Mouse (Mus musculus) c-Kit-positive CD71-positive TER-119-positive erythroid progenitor cells, embryonic 14.5 days (primary cell): ENCODE data around the gene Pts.

ENCODE experiments used
- DNase-seq: peaks from one replicate; pipeline ENCODE4 v3.0.0-alpha.2; 2013; ENCODE audit warnings: low spot score

Gene Pts

GRCm38 (mm10) chr9:50530890-50531289 lies 2.4 kb upstream of the Pts start:
- no peak for DNase-seq

GRCm38 (mm10) chr9:50527860-50528259 lies 664 bp downstream of the Pts start:
- DNase-seq = no peak

- DNase-seq = no peak
Observed at GRCm38 (mm10) chr9:50525585-50525984, 2.9 kb downstream of the Pts start.

- DNase-seq = no peak
Observed at GRCm38 (mm10) chr9:50524936-50525335, 3.6 kb downstream of the Pts start.

- DNase-seq = no peak
Observed at GRCm38 (mm10) chr9:50522574-50522973, 6.0 kb downstream of the Pts start.

- DNase-seq = no peak
Observed at GRCm38 (mm10) chr9:50521562-50521961, 7.0 kb downstream of the Pts start.

GRCm38 (mm10) chr9:50520748-50521147 lies 7.8 kb downstream of the Pts start:
- no peak for DNase-seq

GRCm38 (mm10) chr9:50518781-50519180 lies 9.7 kb downstream of the Pts start:
- no peak for DNase-seq

GRCm38 (mm10) chr9:50515462-50515861 lies 13.1 kb downstream of the Pts start:
- no peak for DNase-seq

GRCm38 (mm10) chr9:50507570-50507969 lies 21.0 kb downstream of the Pts start:
- DNase-seq = no peak

- DNase-seq = no peak
Observed at GRCm38 (mm10) chr9:50505405-50505804, 23.1 kb downstream of the Pts start.

- no peak for DNase-seq
Observed at GRCm38 (mm10) chr9:50502949-50503348, 25.6 kb downstream of the Pts start.

GRCm38 (mm10) chr9:50500974-50501501 lies 27.5 kb downstream of the Pts start:
- DNase-seq = peak; percentile 72

- no peak for DNase-seq
Observed at GRCm38 (mm10) chr9:50500467-50500973, 28.0 kb downstream of the Pts start.

GRCm38 (mm10) chr9:50499781-50500180 lies 28.7 kb downstream of the Pts start:
- no peak for DNase-seq

- no peak for DNase-seq
Observed at GRCm38 (mm10) chr9:50498815-50499214, 29.7 kb downstream of the Pts start.

GRCm38 (mm10) chr9:50497536-50497935 lies 31.0 kb downstream of the Pts start:
- DNase-seq = no peak

GRCm38 (mm10) chr9:50497076-50497475 lies 31.4 kb downstream of the Pts start:
- DNase-seq = no peak

GRCm38 (mm10) chr9:50496546-50496945 lies 32.0 kb downstream of the Pts start:
- no peak for DNase-seq

GRCm38 (mm10) chr9:50496151-50496505 lies 32.4 kb downstream of the Pts start:
- DNase-seq = no peak

- DNase-seq = peak; percentile 13
Observed at GRCm38 (mm10) chr9:50495405-50496150, 32.9 kb downstream of the Pts start.

GRCm38 (mm10) chr9:50494311-50494710 lies 34.2 kb downstream of the Pts start, which contains the start of gene Plet1:
TSS of gene Plet1 (plus strand) at chr9:50494525.
- DNase-seq = no peak

- DNase-seq = no peak
Observed at GRCm38 (mm10) chr9:50493777-50494176, 34.7 kb downstream of the Pts start.

- DNase-seq = no peak
Observed at GRCm38 (mm10) chr9:50491531-50492045, 36.9 kb downstream of the Pts start.
